Mouse (Mus musculus) cerebellum, adult 9-10 months (tissue): ENCODE measurements around the gene Rnf5.
A peak's percentile ranks its signal among the peaks of the same experiment; 100 is the strongest.

Source experiments
- DNase-seq: peaks from one replicate; pipeline ENCODE4 v3.0.0; 2022

Gene Rnf5

DNA sequence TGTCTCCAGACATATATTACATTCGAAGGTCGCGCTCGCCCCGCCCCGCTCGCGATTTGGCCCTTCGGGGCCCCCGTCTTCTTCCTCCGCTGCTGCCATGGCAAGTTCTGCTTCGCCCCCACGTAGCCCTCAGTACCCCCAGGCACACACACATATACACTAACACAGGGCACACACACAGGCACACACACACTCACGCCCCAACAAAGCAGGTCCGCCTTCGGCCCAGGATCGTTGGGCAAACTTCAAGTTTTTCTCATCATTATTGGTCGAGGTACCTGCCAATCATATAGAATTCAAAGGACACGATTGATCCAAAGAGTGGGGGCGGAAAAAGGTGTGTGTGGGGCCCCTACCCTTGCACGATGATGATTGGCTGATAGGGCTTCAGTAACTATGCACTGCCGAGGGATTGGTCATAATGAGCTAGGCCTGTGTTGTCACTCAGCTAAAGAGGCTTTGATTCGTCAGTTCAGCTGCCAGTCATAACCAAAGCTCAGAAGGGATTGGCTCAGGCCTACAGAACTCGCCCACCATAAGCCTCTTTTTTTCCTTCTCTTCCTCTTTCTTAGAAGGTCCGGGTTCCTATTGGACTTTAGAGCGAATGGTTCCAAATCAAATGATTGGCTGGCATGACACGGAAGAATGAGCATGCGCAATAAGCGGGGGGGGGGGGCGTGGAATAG is at the start of gene Rnf5:
TSS of gene Rnf5 (minus strand) at position 316 of the 686 bp plus-strand sequence.
- peak; percentile 100 for DNase-seq

DNA sequence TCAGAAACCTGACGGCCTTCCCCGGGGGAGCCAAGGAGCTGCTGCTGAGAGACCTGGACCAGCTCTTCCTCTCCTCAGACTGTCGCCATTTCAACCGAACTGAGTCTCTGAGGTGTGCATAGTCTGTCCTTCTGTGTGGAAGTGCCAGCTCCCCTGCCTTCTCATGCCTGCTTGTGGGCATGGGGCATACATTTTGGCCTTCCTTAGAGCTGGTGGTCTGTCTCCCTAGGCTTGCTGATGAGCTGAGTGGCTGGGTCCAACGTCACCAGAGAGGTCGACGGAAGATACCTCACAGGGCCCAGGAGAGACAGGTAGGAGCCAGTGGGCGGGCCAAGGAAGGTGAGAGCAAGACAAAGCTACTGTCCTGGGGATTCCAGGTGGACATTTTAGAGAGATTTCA is 49.5 kb upstream of the Rnf5 start:
- DNase-seq: peak; percentile 19

DNA sequence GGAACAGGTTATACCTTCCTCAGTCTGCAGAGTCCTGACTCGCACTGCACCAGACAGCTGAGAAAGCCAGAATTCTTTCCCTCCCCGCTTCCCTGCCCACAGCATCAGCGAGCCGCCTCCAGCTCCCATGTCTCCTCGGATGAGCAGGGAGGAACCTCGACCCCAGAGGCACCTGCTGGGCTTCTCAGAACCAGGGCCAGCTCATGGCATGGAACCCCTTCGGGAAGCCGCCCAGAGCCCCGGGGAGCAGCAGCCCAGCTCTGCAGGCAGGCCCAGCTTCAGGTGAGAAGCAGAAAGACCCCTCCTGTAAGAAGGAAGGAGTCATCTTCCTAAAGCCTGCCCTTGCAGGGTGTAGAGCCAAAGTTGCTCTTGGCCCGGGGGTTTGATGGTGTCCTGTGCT is 49.1 kb upstream of the Rnf5 start:
- no peak for DNase-seq

GRCm38 (mm10) chr17:34651507-34652221 is 48.2 kb upstream of the Rnf5 start:
- DNase-seq: peak; percentile 42

- DNase-seq: peak; percentile 33
Measured at GRCm38 (mm10) chr17:34650781-34651180, 47.3 kb upstream of the Rnf5 start.

GRCm38 (mm10) chr17:34649106-34649864 is 45.8 kb upstream of the Rnf5 start:
- peak; percentile 43 for DNase-seq

DNA sequence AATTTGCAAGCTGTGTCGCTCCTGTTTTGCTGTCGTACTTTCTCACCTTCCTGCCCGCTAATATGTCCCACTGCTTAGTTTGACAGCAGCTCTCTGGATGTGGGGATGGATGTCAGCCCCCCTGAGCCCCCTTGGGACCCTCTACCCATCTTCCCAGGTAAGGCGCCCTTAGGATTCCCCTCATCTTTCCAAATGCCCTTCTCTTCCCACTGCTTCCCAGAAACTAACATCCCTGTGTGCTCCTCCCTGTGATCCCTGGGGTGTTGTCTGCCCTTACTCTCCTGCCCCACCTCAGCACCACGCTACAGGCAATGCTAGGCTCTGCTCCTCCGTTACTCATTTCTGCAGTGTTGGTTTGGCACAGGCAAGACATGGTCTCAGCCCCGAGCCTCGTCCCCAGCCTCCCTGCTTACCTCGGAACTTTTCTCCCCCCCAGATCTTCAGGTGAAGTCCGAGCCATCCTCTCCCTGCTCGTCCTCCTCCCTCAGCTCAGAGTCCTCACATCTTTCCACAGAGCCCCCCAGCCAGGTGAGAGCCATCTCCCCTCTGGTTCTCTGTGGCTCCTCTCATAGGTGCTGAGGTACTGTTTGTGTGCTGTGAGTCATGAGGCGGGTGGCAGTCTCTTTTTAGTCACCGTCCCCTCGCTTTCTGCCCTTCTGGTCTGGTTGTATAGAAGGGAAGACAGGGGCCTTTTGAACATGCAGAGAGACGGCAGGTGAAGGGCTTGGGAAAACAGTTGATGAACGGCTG is 44.8 kb upstream of the Rnf5 start:
- peak; percentile 59 for DNase-seq

DNA sequence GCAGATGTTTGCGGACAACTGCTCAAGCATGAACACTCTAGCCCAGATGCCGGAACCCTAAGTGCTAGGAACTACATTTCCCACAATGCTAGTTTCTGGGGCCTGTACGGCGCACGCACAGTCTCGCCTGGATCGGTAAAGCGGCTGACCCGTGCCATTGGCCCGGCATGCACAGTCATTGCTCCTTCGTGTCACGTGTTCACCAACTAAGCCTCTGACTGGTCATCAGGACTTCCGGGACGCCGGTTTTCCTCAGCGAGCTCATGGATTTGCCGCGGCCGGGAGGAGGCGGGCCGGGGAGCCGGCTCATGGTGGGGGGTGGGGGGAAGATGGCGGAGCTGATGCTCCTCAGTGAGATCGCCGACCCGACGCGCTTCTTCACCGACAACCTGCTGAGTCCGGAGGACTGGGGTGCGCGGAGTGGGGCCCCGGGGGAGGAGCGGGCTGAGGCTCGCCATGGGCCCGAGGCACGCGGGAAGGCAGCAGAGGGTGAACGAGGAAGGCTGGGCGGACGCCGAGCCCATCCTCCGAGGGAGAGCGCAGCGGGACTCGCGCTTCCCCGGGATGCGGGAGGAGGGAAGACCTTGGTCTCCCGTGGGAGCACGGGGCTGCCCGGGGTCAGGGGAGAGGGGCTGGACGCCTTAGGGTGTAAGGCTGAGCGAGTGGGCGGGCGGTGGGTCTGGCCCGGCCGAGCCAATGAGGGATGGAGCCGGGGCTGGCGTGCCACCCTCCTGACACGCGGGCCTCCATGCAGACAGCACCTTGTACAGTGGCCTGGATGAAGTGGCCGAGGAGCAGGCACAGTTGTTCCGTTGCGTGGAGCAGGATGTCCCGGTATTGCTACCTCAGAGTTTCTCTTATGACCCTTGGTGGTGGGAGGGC is 43.7 kb upstream of the Rnf5 start, which contains the start of gene Atf6b:
TSS of gene Atf6b (plus strand) at position 241 of the 882 bp plus-strand sequence.
- DNase-seq: peak; percentile 98

DNA sequence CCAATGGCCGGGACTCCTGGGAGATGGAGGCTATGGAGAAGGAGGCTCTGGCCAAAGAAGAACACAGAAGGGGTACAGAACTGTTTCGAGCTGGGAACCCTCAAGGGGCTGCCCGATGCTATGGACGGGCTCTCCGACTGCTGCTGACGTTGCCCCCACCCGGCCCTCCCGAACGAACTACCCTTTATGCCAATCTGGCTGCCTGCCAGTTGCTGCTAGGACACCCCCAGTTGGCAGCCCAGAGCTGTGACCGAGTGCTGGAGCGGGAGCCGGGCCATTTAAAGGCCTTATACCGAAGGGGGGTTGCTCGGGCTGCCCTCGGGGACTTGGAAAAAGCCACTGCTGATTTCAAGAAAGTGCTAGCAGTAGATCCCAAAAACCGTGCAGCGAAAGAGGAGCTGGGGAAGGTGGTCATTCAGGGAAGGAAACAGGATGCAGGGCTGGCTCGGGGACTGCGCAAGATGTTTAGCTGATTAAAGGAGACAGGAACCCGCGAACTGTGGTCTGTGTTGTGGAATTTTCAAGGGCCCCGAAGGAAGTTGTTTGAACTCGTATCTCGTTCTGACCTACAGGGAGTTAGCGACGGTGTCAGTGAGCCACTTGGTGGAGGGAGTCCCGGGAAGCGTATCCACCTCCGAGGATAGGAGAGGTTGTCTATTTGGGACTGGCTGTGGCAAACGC is 42.5 kb upstream of the Rnf5 start:
- DNase-seq: peak; percentile 77

GRCm38 (mm10) chr17:34645256-34645829 is 41.9 kb upstream of the Rnf5 start:
- peak; percentile 68 for DNase-seq

DNA sequence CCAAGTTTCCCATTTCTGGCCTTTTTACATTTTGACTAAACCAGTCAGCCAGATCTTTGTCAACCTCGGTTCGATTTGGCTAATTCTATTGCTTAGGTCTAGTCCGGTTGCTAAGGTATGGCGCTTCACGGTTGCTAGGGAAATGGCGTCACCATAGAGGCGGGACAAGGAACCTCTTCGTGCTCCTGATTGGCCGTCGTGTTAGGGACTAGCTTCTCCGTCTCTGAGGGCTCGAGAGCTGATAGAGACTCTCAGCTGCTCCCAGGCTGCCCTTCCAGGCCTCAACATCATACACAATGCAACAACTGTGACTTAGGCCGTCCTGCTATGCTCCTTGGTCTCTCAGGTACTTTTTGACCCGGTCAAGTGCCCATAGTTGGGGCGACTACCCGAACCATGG is 41.1 kb upstream of the Rnf5 start, which contains the start of gene Fkbpl:
TSS of gene Fkbpl (plus strand) at position 157 of the 400 bp plus-strand sequence.
- DNase-seq: peak; percentile 99

DNA sequence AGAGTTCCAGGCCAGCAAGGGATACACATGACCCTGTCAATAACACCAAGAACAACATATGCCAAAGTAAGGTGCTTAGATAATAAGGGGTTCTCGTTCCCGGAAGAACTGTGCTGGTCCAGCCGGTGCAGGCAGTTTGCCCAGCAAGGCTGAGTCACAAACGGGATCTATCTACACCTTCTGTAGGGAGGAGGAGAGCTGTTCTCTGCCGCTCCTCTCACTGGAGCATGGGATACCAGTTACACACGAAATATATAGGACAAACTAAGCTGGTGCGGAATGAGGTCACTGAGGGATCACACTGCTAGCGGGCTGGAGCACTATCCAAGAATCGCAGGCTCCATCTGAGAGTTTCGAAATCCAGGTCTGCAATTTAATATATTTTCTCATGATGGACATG is 40.5 kb upstream of the Rnf5 start:
- peak; percentile 83 for DNase-seq

DNA sequence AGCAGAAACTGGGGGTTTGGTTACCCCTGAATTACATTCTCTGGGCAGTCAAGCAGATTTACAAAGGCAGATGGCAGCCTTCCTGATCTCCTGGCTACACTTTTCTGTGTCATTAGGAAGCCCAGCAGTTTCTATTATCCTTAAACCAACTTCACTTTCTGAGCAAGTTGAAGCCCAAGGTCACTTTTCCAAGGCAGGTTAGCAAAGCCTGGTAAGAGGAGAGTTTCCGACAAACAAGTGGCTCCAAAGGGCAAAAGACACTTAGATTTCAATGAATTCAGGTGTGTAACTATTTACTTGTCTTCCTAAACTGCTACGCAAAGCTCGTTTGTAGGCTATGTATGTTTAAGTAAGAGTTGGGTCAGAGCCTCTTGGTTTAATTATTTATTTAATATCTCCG is 39.9 kb upstream of the Rnf5 start:
- DNase-seq: no peak

- DNase-seq: no peak
Measured at GRCm38 (mm10) chr17:34641945-34642344, 38.5 kb upstream of the Rnf5 start.

- peak; percentile 95 for DNase-seq
Measured at GRCm38 (mm10) chr17:34640778-34641601, 37.5 kb upstream of the Rnf5 start.

- DNase-seq: peak; percentile 58
Measured at GRCm38 (mm10) chr17:34639461-34640255, 36.2 kb upstream of the Rnf5 start.

GRCm38 (mm10) chr17:34637459-34637858 is 34.0 kb upstream of the Rnf5 start:
- DNase-seq: no peak

DNA sequence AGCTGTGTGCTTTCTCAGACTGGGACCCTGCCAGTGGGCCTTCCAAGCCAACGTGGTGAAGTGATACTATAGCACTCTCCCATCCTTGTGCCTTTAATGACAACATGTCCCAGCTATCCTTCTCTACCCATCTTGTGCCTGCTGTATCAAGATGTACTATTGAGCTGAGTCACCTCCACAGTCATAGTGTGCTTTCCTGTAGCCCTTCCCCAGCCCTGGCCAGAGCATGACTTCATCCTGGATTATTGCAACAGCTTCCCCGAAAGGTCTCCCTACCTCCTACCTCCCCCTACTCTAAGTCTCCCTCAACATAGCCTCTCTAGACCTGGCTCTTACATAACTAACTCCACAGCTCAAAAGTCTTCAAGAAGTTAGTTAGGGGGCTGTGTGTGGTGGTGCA is 32.2 kb upstream of the Rnf5 start:
- DNase-seq: no peak

DNA sequence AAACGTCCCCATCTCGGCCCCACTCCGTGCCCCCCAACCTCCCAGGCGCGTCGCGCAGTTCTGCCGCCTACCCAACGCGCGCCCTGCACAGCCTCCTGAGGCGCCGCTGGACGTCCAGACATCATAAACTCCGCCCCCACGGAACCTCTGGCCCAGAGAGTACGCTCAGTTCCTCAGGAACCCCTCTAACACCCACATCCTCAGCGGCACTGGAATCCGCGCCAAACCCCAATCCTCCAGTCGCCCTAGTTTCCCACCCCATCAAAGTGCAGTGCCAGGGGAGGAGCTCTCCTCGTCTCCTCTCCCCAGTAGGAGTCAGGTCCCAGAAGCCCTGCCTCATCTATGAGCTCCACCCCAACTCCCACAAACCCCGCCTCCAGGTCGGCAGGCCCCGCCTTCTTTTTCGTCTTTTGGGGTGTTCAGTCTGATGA is 28.8 kb upstream of the Rnf5 start:
- DNase-seq: peak; percentile 93
